16 mouse cellular contexts compared by ENCODE assay signal in genomic region chr2:17428156-17428555, GRCm38 (mm10).
"Had no signal": no experiment of that assay in that cellular context is flagged by ENCODE, and none has a peak within 500 bp of the region (broad histone marks: within the 10 kb centered on the region; RNA-seq: fewer than 3 reads in every experiment).

No protein-coding gene starts in this region.

- H3K27ac ChIP-seq: midbrain, embryonic 10.5 days; midbrain, embryonic 12.5 days; neural tube, embryonic 12.5 days had no signal

- H3K4me2 ChIP-seq: lung, embryonic 14.5 days; midbrain, embryonic 12.5 days; neural tube, embryonic 12.5 days had no signal

- DNase-seq: lung, adult 18-20 months; lung, embryonic 14.5 days; lung, postnatal 10 days; lung, postnatal 4 days; midbrain, embryonic 14.5 days; retina, postnatal 1 day; right cerebral cortex, adult 18-20 months; right cerebral cortex, postnatal 25 days; right cerebral cortex, postnatal 4 days; spleen, adult 18-20 months; thymus, adult 18-20 months; thymus, postnatal 14 days; thymus, postnatal 36 days had no signal

- H3K4me3 ChIP-seq: midbrain, embryonic 10.5 days; midbrain, embryonic 12.5 days; neural tube, embryonic 12.5 days had no signal

- H3K9ac ChIP-seq: lung, embryonic 14.5 days; midbrain, embryonic 12.5 days; neural tube, embryonic 12.5 days had no signal

- H3K9me3 ChIP-seq: midbrain, embryonic 10.5 days; midbrain, embryonic 12.5 days; neural tube, embryonic 12.5 days had no signal

- H3K27me3 ChIP-seq: neural tube, embryonic 12.5 days had no signal

- H3K4me1 ChIP-seq: midbrain, embryonic 10.5 days; midbrain, embryonic 12.5 days; neural tube, embryonic 12.5 days had no signal

- H3K36me3 ChIP-seq: midbrain, embryonic 10.5 days; midbrain, embryonic 12.5 days; neural tube, embryonic 12.5 days had no signal
